Mouse (Mus musculus) neural tube, embryonic 14.5 days (tissue): Measurements from ENCODE around the gene Ets1. TPM values are rescaled to one million over a fixed set of nuclear protein-coding genes. Genes with fewer than 3 reads are reported as not detected.

Experiments
- ATAC-seq: fragments of 200-750 bp; cut with Nextera tagmentation; 2 replicates; pipeline ENCODE4 v1.8.0; 2017; ENCODE audit warnings: low read depth, mild to moderate bottlenecking, moderate TSS enrichment, moderate library complexity
- H3K27ac ChIP-seq: fragments of 300-500 bp; sonication (generic); 2 replicates; pipeline ENCODE4 v1.5.1; 2014; ENCODE audit warnings: low read depth, mild to moderate bottlenecking, control low read depth, low read length, moderate library complexity, mixed read lengths
- H3K27me3 ChIP-seq: fragments of 300-500 bp; sonication (generic); 2 replicates; pipeline ENCODE4 v1.6.1; 2014; ENCODE audit warnings: low read length; ENCODE audit not compliant: control insufficient read depth, insufficient read depth
- H3K36me3 ChIP-seq: fragments of 300-500 bp; sonication (generic); 2 replicates; pipeline ENCODE4 v1.6.1; 2014; ENCODE audit warnings: low read length, mixed read lengths; ENCODE audit not compliant: control insufficient read depth, insufficient read depth
- H3K4me1 ChIP-seq: fragments of 300-500 bp; sonication (generic); 2 replicates; pipeline ENCODE4 v1.6.1; 2014; ENCODE audit warnings: low read length; ENCODE audit not compliant: control insufficient read depth, insufficient read depth
- H3K4me2 ChIP-seq: fragments of 300-500 bp; sonication (generic); 2 replicates; pipeline ENCODE4 v1.6.1; 2014; ENCODE audit warnings: mild to moderate bottlenecking, low read depth, low read length, control low read depth
- H3K4me3 ChIP-seq: fragments of 300-500 bp; sonication (generic); 2 replicates; pipeline ENCODE4 v1.5.1; 2014; ENCODE audit warnings: low read depth, low read length, control low read depth, mixed read lengths
- H3K9ac ChIP-seq: fragments of 300-500 bp; sonication (generic); replicated peaks from 2 replicates; pipeline ENCODE4 v1.6.1; 2014; ENCODE audit warnings: low read depth, mild to moderate bottlenecking, control low read depth, low read length, mixed read lengths
- H3K9me3 ChIP-seq: fragments of 300-500 bp; sonication (generic); 2 replicates; pipeline ENCODE4 v1.6.1; 2016; ENCODE audit warnings: low read length; ENCODE audit not compliant: control insufficient read depth
- WGBS: fragments of 180-500 bp; shearing (Covaris S2); extraction: QIAGEN DNeasy Blood & Tissue Kit; methylation state at CpG from one replicate; pipeline ENCODE4 v1.1.7; 2014; 5-methylcytosine and 5-hydroxymethylcytosine counted together
- polyA plus RNA-seq: library from polyadenylated mRNA; unstranded; fragments of >200 nt; fragmentation: Nextera tagmentation; extraction: Ambion mirVana; gene quantifications from 2 replicates; pipeline ENCODE4 v1.2.1, GENCODE M21; 2014

Ets1 gene
- polyA plus RNA-seq, 1 experiment from 2014 or later = 11.6 TPM

DNA sequence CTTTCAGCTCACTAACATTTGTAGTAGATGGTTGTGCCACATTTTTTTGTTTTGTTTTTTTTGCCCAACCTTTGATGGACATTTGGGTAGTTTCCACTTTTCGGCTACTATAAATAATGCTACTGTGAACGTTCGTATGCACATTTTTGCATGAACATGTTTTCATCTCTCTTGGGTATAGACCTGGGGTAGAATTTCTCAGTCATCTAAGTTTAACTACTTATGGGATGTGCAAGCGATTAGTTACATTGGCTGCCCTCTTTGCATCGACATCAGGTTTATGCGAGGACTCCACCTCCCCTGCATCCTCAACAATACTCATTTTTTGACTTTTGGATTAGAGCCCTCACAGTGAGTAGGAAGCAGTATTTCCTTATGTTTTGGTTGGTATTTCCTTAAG, 43.5 kb downstream of the Ets1 start:
- Histone ChIP-seq H3K27me3 (peaks cover 47% of the 10 kb centered on the region), H3K4me3 (no peak overlapping the region), H3K36me3 (no peaks in the 10 kb centered on the region), H3K9me3 (no peaks in the 10 kb centered on the region), H3K9ac (no peak overlapping the region), H3K4me2 (no peak overlapping the region), H3K4me1 (peaks cover 4% of the 10 kb centered on the region; the same call in 1 of the 2 replicates), H3K27ac (no peak overlapping the region)
- no peak for ATAC-seq
- 85% methylated on average over 6 of the region's 6 CpGs for WGBS

DNA sequence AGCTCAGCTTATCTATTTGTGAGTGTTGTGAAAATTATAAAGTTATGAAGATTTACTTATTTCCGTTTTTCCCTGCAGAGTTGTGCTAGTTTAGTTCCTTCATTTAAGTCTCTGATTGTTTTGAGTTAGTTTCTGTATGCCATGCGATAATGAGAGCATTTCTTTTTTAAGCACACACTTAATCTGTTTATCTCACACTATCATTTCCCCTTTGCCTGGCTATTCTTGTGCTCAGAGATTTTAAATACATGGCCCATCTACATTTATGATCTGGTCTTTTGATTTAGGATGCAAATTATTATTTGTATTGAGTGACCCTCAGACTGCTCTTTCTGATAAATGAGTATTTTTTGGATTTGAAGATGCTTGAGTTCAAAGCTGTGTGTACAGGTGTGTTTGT, 44.2 kb downstream of the Ets1 start:
- H3K27ac ChIP-seq = no peak overlapping the region
- peaks cover 4% of the 10 kb centered on the region; the same call in 1 of the 2 replicates for H3K4me1 ChIP-seq
- H3K4me3 ChIP-seq = no peak overlapping the region
- 87% methylated on average over 2 of the region's 2 CpGs for WGBS
- no peak overlapping the region for H3K9ac ChIP-seq
- no peak overlapping the region for H3K4me2 ChIP-seq
- no peaks in the 10 kb centered on the region for H3K9me3 ChIP-seq
- H3K36me3 ChIP-seq = no peaks in the 10 kb centered on the region
- no peak for ATAC-seq
- H3K27me3 ChIP-seq = peaks cover 47% of the 10 kb centered on the region

DNA sequence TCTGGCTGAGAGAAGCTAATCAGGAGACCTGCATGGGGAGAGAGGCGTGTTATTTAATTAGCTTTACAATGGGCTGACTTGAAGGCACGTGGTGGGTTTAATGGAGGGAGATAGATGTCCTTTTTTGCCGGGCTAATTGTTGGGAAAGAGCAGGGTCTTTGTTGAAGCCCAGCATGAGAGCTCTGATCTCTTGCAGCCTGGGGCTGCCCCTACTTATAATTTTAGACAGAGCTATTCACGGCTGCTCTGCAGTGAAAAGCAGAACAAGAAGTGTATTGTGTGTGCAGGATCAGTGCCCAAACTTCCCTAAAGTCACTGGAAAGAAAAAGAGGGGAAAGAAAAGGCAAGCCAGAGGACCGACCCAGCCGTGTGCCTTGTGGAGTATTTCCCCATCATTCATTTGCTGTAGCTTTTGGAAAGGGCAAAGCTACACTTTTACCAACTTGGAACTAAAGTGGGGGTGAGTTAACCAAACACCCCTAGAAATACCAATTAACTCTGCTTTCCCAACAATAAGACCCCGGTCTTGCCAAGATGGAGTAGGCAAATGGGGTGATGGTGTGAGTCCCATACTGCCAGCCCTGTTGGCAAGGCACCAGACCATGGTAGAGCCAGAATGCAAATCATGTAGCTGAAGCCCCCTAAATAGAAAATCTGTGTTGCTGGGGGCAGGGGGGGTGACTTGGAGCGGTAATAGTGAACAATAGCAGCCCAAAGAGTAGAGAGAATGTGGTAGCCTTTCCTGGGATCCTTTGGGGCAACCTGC, 50.0 kb downstream of the Ets1 start:
- ATAC-seq = peak; percentile 94
- no peak overlapping the region for H3K4me2 ChIP-seq
- H3K4me3 ChIP-seq = no peak overlapping the region
- H3K9me3 ChIP-seq = no peaks in the 10 kb centered on the region
- H3K36me3 ChIP-seq = no peaks in the 10 kb centered on the region
- H3K9ac ChIP-seq = no peak overlapping the region
- no peaks in the 10 kb centered on the region; the same call in 1 of the 2 replicates for H3K4me1 ChIP-seq
- H3K27me3 ChIP-seq = peaks cover 40% of the 10 kb centered on the region
- no peak overlapping the region for H3K27ac ChIP-seq
- 9% methylated on average over 8 of the region's 8 CpGs for WGBS

DNA sequence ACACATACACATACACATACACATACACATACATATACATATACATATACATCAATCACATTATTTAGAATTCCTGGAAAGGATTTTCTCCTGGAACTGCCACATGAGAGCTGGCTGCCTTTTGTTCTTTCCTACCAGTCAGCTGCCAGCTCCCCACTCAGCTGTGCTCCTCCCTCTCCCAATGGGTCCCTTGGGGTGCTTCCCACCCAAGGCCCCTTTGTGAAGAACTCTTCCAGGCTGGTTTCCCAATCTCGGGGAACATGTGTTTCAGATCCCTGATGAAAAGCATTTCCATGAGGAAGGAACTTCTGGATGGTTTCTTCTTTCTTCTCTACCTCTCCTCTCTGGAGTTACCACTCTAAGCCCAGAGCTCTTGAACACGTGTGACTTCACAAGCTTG, 52.3 kb downstream of the Ets1 start:
- Histone ChIP-seq H3K9me3 (no peaks in the 10 kb centered on the region), H3K27me3 (peaks cover 36% of the 10 kb centered on the region), H3K4me2 (no peak overlapping the region), H3K36me3 (no peaks in the 10 kb centered on the region), H3K27ac (no peak overlapping the region), H3K9ac (no peak overlapping the region), H3K4me3 (no peak overlapping the region), H3K4me1 (no peaks in the 10 kb centered on the region; the same call in 1 of the 2 replicates)
- ATAC-seq = no peak
- 54% methylated on average over 2 of the region's 2 CpGs for WGBS

DNA sequence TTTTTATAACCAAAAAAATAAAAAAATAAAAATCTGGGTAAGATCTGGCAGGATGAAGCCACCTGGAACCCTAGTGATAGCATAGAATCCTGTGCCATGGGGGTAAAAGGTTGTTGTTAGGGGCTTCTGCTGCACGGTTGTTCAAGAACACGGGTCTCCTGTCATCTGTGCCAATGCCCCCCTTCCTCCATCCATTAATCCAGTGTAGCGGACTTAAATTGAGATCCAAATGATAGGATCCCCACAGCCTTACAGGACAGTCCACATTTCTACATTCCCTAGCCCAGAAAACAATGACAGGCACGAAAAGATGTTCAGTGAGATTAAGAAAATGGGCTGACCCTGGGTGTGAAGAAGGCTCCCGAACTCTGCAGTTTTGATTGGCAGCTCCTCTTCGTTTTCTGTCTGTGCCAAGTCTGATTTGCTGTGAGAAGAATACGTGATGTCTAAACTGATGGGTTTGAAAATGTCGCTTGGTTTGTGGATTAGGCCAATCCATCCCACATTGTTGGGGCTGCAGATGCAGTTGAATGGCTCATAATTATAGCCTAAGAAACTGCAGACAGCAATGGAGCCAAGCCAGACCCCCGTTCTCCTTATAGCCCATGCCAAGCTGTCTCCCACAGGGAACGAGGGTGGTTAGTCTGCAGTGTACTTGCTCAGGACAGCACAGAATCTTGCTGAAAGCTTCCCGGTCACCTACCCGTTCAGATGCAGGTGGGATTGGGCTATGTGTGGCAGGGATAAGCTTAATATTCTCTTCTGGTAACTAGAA, 55.3 kb downstream of the Ets1 start:
- H3K4me1 ChIP-seq = no peaks in the 10 kb centered on the region; the same call in 1 of the 2 replicates
- WGBS = 72% methylated on average over 12 of the region's 12 CpGs
- H3K27me3 ChIP-seq = peaks cover 44% of the 10 kb centered on the region
- no peak overlapping the region for H3K4me3 ChIP-seq
- H3K36me3 ChIP-seq = no peaks in the 10 kb centered on the region
- ATAC-seq = no peak
- no peak overlapping the region for H3K9ac ChIP-seq
- no peak overlapping the region for H3K27ac ChIP-seq
- H3K9me3 ChIP-seq = no peaks in the 10 kb centered on the region
- H3K4me2 ChIP-seq = no peak overlapping the region

DNA sequence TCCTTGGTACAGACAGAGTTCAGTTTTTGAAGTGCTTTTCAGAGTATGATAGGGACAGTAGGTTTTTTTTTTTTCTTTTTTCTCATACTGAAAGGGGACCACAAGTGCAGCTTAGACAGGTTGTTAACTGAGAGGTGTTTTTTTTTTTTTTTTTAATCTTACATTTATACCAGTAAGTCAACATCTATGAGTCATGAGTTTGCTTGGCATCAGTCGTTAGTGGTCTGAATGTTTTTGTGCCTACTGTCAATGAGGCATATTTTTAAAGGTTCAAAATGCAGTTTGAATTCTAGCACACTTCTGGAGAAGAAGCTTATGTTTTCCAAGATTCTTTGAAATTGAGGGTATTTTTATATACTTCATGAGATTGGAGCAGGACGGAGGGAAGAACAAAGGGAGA, 56.9 kb downstream of the Ets1 start:
- Histone ChIP-seq H3K4me1 (no peaks in the 10 kb centered on the region; the same call in 1 of the 2 replicates), H3K27me3 (peaks cover 42% of the 10 kb centered on the region), H3K9ac (no peak overlapping the region), H3K4me3 (no peak overlapping the region), H3K4me2 (no peak overlapping the region), H3K9me3 (no peaks in the 10 kb centered on the region), H3K36me3 (no peaks in the 10 kb centered on the region), H3K27ac (no peak overlapping the region)
- WGBS = 89% methylated on average over 2 of the region's 2 CpGs
- no peak for ATAC-seq

DNA sequence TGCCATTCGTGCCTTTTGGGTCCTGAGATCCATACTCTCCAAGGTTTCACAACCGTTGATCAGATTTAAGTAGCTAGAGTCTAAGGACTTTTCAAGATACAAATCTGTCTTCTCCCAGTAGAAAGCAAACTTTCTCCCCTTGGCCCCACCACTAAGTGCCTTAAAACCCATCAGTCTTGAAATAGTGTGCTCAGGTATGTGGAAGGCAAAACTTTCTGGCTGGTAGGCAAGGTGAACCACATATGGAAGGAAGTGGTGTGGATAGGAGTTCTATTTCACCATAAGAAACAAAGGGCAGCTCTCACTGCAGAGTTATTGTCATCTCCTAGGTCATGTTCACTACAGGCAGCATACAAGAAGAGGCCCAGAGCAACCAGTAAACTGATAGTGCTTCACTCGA, 57.4 kb downstream of the Ets1 start:
- ATAC-seq = no peak
- 79% methylated on average over 3 of the region's 3 CpGs for WGBS
- H3K9me3 ChIP-seq = no peaks in the 10 kb centered on the region

DNA sequence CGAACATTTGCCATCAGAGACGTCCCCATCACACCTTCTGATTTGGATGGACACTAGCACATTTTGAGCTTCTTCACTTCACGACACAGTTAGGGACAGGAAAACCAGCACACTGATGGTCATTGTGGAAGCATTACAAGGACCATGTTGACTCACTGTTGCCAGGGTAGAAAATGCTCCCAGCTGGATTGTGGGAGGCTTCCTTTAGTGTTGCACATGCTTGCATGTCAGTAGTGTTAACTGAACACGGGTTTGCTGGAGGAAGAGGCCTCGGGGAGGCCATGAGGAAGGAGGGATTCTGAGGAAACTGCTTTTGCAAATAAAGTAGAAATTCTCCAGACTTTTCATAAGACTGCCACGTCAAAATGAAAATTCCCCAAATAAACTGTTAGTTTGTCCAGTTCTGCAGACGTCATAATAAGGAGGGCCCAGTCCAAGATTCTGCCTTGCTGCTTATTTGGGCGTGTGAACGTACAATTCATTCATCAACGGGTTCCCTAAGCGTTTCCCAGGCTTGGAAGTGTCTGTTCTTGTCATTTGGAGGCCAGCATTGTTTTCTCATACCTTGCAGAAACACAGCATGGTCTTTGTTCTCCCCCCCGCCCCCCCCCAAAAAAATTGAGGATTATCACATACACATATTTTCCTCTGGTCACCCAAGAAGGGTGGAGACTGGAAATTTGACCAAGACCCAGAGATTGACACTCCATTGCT, 58.2 kb downstream of the Ets1 start:
- no peaks in the 10 kb centered on the region for H3K36me3 ChIP-seq
- H3K9ac ChIP-seq = no peak overlapping the region
- no peaks in the 10 kb centered on the region; the same call in 1 of the 2 replicates for H3K4me1 ChIP-seq
- no peak overlapping the region for H3K27ac ChIP-seq
- no peak overlapping the region for H3K4me2 ChIP-seq
- peaks cover 41% of the 10 kb centered on the region for H3K27me3 ChIP-seq
- no peak overlapping the region for H3K4me3 ChIP-seq
- WGBS = 73% methylated on average over 12 of the region's 12 CpGs
- ATAC-seq = no peak
- H3K9me3 ChIP-seq = no peaks in the 10 kb centered on the region

More for the DNA sequence above, 57.4 kb downstream of the Ets1 start:
- H3K4me3 ChIP-seq = no peak overlapping the region
- H3K4me2 ChIP-seq = no peak overlapping the region
- H3K27ac ChIP-seq = no peak overlapping the region
- H3K27me3 ChIP-seq = peaks cover 42% of the 10 kb centered on the region
- H3K36me3 ChIP-seq = no peaks in the 10 kb centered on the region
- H3K9ac ChIP-seq = no peak overlapping the region
- no peaks in the 10 kb centered on the region; the same call in 1 of the 2 replicates for H3K4me1 ChIP-seq
